Mouse (Mus musculus) forebrain, embryonic 15.5 days (tissue): ENCODE results near the gene Gm9837. TPM values are rescaled to one million over a fixed set of nuclear protein-coding genes. Genes with fewer than 3 reads are reported as not detected.

Experiments
- ATAC-seq: fragments of 200-750 bp; cut with Nextera tagmentation; replicated peaks from 2 replicates; pipeline ENCODE4 v1.8.0; 2017; ENCODE audit warnings: mild to moderate bottlenecking, moderate TSS enrichment, moderate library complexity
- H3K27ac ChIP-seq: fragments of 300-500 bp; sonication (generic); replicated peaks from 2 replicates; pipeline ENCODE4 v1.5.1; 2015; ENCODE audit warnings: mild to moderate bottlenecking, inconsistent platforms
- H3K27me3 ChIP-seq: fragments of 300-500 bp; sonication (generic); 2 replicates; pipeline ENCODE4 v1.6.1; 2015; ENCODE audit warnings: inconsistent platforms
- H3K36me3 ChIP-seq: fragments of 300-500 bp; sonication (generic); 2 replicates; pipeline ENCODE4 v1.6.1; 2015; ENCODE audit warnings: mild to moderate bottlenecking, inconsistent platforms
- H3K4me1 ChIP-seq: fragments of 300-500 bp; sonication (generic); 2 replicates; pipeline ENCODE4 v1.6.1; 2015; ENCODE audit warnings: inconsistent platforms
- H3K4me2 ChIP-seq: fragments of 300-500 bp; sonication (generic); replicated peaks from 2 replicates; pipeline ENCODE4 v1.6.1; 2015; ENCODE audit warnings: mild to moderate bottlenecking, inconsistent platforms
- H3K4me3 ChIP-seq: fragments of 300-500 bp; sonication (generic); 2 replicates; pipeline ENCODE4 v1.5.1; 2015; ENCODE audit warnings: mild to moderate bottlenecking, inconsistent platforms
- H3K9ac ChIP-seq: fragments of 300-500 bp; sonication (generic); replicated peaks from 2 replicates; pipeline ENCODE4 v1.6.1; 2015; ENCODE audit warnings: mild to moderate bottlenecking, inconsistent platforms
- H3K9me3 ChIP-seq: fragments of 300-500 bp; sonication (generic); 2 replicates; pipeline ENCODE4 v1.6.1; 2016; ENCODE audit warnings: inconsistent platforms
- WGBS: fragments of 180-500 bp; shearing (Covaris S2); methylation state at CpG from one replicate; pipeline ENCODE4 v1.1.7; 2015; ENCODE audit warnings: mixed read lengths; 5-methylcytosine and 5-hydroxymethylcytosine counted together
- polyA plus RNA-seq: library from polyadenylated mRNA; unstranded; fragments of >200 nt; fragmentation: Nextera tagmentation; extraction: Ambion mirVana; gene quantifications from 2 replicates; pipeline ENCODE4 v1.2.1, GENCODE M21; 2015

Gm9837 gene
- polyA plus RNA-seq, 1 experiment from 2014 or later, result not detected

DNA sequence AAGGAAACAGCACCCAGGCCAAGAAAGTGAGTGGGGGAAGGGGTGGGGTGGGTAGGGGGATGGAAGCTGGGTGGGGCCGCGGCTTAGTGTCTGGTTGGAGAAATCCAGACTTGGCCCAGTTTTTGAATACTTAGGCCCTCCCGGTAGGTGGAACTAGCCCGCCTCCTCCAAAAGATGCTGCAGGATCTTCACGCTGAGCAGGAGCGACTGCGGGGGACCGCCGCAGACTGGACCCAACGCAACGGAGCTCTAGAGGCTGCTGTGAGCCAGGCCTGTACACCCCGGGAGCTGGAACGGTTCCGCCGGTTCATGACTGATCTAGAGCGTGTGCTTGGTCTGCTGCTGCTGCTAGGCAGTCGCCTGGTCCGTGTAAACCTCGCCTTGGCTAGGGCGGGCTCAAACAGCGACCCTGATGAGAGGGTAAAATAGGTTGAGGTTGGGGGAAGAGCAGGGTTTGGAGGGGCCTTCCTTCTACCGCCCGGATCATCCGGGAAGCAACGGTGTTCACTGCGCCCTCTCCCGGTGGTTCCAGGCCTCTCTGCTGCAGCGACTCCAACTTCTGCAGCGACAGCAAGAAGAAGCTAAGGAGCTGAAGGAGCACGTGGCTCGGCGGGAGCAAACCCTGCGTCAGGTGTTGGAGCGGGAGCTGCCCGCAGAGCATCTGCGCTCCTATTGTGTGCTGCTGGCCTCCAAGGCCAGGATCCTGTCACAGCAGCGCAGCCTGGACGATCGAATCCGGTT, 3.9 kb downstream of the Gm9837 start:
- WGBS, result 7% methylated on average over 40 of the region's 40 CpGs
- ATAC-seq, result peak; percentile 39
- H3K27me3 ChIP-seq, result peaks cover 49% of the 10 kb centered on the region
- H3K27ac ChIP-seq, result no peak overlapping the region
- no peaks in the 10 kb centered on the region for H3K9me3 ChIP-seq
- peak overlapping the region; percentile 47 for H3K4me2 ChIP-seq
- H3K36me3 ChIP-seq, result no peaks in the 10 kb centered on the region
- peak overlapping the region; percentile 35 for H3K9ac ChIP-seq
- peaks cover 32% of the 10 kb centered on the region for H3K4me1 ChIP-seq
- H3K4me3 ChIP-seq, result peak overlapping the region; percentile 37

DNA sequence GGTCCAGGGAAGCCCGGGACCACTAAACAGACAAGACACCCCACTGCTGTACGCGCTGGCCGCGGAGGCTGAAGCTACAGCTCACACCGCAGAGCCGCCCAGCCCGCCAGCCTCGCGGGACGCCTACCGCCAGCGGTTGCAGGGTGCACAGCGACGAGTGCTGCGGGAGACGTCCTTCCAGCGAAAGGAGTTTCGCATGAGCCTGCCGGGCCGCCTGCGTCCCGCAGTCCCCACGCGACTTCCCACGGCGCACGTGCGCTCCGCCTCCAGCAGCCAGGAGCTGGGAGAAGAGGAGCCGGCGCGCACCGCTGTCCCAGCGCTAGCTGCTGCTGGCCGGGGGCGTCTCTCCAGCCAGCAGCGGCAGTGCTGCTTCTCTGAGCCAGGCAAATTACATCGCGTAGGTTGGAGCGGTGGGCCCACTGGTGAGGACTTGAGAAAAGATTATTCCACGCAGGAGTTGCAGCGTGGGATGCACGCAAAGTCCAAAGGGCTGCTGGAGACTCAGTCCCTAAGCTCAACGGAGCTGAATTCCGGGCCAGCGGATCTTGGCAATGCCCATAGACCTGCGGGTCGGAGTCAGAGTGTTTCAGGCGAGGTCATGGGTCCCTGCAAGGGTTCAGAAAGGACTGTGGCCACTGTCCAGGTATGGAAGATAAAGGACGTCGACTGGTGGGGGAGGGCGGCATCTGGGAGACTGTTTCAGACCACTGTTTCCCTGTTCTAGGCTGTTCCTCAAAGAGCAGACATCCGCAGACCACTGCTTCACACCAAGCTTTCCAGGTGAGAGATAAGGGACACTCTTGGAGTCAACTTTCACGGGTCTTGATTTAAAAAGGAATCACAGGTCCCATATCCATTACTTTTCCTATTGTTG, 6.5 kb downstream of the Gm9837 start:
- peaks cover 52% of the 10 kb centered on the region for H3K27me3 ChIP-seq
- no peak for ATAC-seq

DNA sequence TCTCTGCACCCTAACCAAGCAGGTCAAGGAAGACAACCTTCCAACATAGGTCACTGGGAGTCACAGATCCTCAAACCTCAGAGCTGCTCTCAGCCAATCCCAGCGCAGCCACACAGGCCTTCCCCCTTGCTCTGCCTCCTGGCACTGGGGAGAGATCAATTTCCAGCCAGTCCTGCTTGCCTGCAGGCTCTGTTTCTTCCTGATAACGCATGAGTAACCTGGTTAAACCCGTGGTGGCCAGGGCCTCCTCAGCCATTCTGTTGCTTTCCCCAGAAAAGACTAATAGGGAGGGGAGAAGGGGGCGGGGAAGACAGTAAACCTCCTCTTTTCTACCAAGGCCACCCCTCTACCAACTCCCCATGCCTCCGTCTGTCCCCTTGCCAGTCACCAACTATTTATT, 8.6 kb downstream of the Gm9837 start:
- 18% methylated on average over 5 of the region's 5 CpGs for WGBS
- Histone ChIP-seq H3K36me3 (no peaks in the 10 kb centered on the region), H3K4me1 (peaks cover 24% of the 10 kb centered on the region), H3K9ac (no peak overlapping the region), H3K27ac (no peak overlapping the region), H3K4me3 (no peak overlapping the region), H3K9me3 (no peaks in the 10 kb centered on the region), H3K4me2 (no peak overlapping the region), H3K27me3 (peaks cover 63% of the 10 kb centered on the region)
- ATAC-seq, result no peak

More for the DNA sequence above, 6.5 kb downstream of the Gm9837 start:
- Histone ChIP-seq H3K9me3 (no peaks in the 10 kb centered on the region), H3K4me3 (peak overlapping the region; percentile 41), H3K4me1 (peaks cover 17% of the 10 kb centered on the region), H3K27ac (no peak overlapping the region), H3K9ac (no peak overlapping the region; the same call in 1 of the 2 replicates), H3K36me3 (no peaks in the 10 kb centered on the region), H3K4me2 (peak overlapping the region; percentile 84)
- WGBS, result 6% methylated on average over 55 of the region's 55 CpGs

DNA sequence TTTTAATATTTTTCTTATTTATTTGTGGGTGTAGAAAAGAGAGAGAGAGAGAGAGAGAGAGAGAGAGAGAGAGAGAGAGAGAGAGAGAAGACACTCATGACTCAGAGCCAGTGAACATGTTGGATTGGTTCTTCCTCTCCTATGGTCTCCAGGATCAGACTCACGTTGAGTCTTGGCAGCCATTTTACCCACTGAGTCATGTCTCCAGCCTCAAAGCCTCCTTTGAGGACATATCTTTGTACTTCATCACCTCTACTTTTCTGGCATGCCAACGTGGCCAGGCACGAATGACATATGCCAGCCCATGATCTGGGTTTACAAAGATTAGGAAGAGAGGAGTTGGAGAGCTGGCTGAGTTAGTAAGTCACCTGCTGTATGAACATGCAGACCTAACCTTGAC, 10.1 kb downstream of the Gm9837 start:
- H3K4me2 ChIP-seq, result no peak overlapping the region
- no peaks in the 10 kb centered on the region for H3K9me3 ChIP-seq
- no peaks in the 10 kb centered on the region for H3K36me3 ChIP-seq
- WGBS, result 91% methylated on average over 3 of the region's 3 CpGs
- peaks cover 63% of the 10 kb centered on the region for H3K27me3 ChIP-seq
- H3K4me3 ChIP-seq, result no peak overlapping the region
- ATAC-seq, result no peak
- peaks cover 22% of the 10 kb centered on the region for H3K4me1 ChIP-seq
- H3K27ac ChIP-seq, result no peak overlapping the region
- no peak overlapping the region for H3K9ac ChIP-seq

DNA sequence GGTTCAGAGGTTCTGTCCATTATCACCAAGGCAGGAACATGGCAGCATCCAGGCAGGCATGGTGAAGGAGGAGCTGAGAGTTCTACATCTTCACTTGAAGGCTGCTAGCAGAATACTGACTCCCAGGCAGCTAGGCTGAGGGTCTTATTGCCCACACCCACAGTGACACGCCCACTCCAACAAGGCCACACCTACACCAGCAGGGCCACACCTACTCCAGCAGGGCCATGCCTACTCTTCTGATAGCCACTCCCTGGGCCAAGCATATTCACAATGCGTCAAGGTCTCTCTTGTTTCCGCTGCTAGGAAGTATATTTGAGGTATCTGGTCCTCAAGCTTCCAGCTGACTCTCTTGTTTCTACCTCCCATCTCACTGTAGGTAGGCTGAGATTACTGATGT, 11.3 kb downstream of the Gm9837 start:
- Histone ChIP-seq H3K4me3 (no peak overlapping the region), H3K27me3 (peaks cover 55% of the 10 kb centered on the region), H3K9ac (no peak overlapping the region), H3K36me3 (no peaks in the 10 kb centered on the region), H3K4me1 (peaks cover 21% of the 10 kb centered on the region), H3K9me3 (no peaks in the 10 kb centered on the region), H3K27ac (no peak overlapping the region), H3K4me2 (no peak overlapping the region)
- no peak for ATAC-seq
- WGBS, result 61% methylated on average over 3 of the region's 3 CpGs

DNA sequence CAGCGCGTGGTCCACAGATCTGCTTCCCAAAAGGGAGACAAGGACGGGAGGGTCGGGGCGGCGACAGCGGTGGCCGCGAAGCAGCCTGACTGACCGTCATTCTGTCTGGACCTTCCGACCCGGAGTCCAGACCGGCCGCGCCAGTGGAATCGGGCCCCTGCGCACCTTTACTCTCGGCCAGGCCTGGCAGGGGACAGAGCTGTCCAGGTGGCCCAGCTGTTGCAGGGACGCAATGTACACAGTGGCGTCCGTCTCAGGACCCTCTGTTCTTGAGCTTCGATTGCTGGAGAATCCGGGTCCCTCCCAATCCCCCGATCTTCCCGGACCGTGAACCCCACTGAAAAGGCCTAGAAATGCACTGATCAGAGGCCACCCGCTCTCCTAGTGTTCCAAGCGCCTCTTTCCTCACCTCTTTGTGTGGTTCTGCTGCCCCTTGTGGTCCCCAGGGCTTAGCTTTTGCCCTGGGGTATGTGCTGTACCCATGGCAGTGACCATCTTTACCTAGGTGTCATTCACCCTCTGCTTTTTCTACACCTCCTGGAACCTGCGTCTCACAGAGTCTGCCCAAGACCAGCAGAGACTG, 12.8 kb downstream of the Gm9837 start:
- H3K9me3 ChIP-seq, result no peaks in the 10 kb centered on the region
- H3K27ac ChIP-seq, result no peak overlapping the region
- no peaks in the 10 kb centered on the region for H3K36me3 ChIP-seq
- ATAC-seq, result peak; percentile 19; the same call in 1 of the 2 replicates
- H3K27me3 ChIP-seq, result peaks cover 40% of the 10 kb centered on the region
- peak overlapping the region; percentile 69 for H3K4me2 ChIP-seq
- H3K9ac ChIP-seq, result peak overlapping the region; percentile 39
- WGBS, result 4% methylated on average over 29 of the region's 29 CpGs
- H3K4me3 ChIP-seq, result peak overlapping the region; percentile 43
- peaks cover 12% of the 10 kb centered on the region for H3K4me1 ChIP-seq

DNA sequence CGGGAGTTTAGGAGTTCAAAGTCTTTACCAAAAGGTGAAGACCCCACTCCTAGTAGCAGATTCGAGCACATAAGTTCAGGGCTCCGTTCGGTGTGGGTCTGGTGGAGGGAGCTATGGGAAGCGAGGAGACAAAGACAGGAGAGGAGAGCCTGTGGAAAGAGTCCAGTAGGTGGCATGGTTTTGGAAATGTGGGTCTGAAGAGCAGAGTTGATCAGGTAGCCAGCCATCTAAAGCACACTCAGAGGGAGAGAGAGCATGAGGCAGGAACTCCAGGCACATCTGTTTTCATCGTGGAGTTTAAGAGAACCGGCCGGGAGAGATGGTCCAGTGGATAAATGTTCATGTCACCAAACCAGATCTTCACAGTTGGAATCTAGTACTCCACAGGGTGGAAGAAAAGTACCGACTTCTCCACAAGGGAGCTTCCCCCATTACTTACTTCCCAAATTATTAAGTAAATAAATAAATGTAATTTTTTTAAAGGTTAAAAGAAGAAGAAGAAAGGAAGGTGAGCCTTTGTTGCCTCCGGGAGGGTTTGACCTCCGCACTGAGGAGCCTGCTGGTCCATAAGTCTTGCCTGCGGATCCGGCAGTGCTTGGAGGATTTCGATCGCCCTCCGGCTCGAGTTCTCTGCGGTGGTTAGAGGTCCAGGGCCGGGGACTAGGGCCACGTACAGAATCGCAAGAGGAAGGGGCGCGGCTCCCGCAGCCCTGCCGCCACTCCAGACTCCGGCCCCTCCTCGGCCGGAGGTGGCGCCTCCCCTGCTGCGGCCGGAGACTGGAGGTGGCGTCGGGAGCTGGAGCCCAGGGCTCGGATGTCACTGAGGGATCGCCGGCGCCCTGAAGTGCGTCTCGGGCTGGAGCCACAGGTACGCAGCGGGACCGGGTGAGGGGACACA, 13.6 kb downstream of the Gm9837 start, which contains the start of the genes Gm10447 and Shroom1:
Gene Gm10447, minus strand, starts transcription at position 637 of the 898 bp plus-strand sequence.
Gene Shroom1, plus strand, starts transcription at position 732 of the 898 bp plus-strand sequence.
- Histone ChIP-seq H3K4me1 (peaks cover 12% of the 10 kb centered on the region), H3K36me3 (no peaks in the 10 kb centered on the region), H3K9ac (peak within 1 kb of the TSS; percentile 39), H3K4me3 (peak within 1 kb of the TSS; percentile 43), H3K9me3 (no peaks in the 10 kb centered on the region), H3K27ac (no peak within 1 kb of the TSS), H3K4me2 (peak within 1 kb of the TSS; percentile 69), H3K27me3 (peaks cover 32% of the 10 kb centered on the region)
- 4% methylated on average over 41 of the region's 42 CpGs for WGBS
- ATAC-seq, result peak; percentile 43; the same call in 1 of the 2 replicates

DNA sequence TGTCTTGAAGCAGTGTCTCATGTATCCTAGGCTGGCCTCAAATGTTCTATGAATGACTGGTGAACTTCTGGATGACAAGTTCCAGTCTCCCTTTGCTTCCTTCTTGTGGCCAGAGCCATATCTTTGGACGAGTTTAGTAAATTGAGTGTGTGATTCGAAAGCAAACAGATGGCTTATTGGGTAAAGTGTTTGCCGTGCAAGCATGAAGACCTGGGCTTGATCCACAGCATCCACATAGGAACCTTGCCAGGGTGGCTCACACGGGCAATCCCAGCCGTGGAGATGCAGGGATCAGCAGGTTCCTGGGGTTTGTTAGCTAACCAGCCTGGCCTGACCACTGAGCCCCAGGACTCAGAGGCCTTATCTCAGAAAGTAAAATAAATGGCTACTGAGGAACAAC, 17.2 kb downstream of the Gm9837 start:
- 90% methylated on average over 5 of the region's 5 CpGs for WGBS
- Histone ChIP-seq H3K9ac (no peak overlapping the region), H3K27me3 (peaks cover 21% of the 10 kb centered on the region), H3K4me1 (peaks cover 12% of the 10 kb centered on the region), H3K4me3 (no peak overlapping the region), H3K27ac (no peak overlapping the region), H3K4me2 (no peak overlapping the region), H3K36me3 (no peaks in the 10 kb centered on the region), H3K9me3 (no peaks in the 10 kb centered on the region)
- no peak for ATAC-seq

DNA sequence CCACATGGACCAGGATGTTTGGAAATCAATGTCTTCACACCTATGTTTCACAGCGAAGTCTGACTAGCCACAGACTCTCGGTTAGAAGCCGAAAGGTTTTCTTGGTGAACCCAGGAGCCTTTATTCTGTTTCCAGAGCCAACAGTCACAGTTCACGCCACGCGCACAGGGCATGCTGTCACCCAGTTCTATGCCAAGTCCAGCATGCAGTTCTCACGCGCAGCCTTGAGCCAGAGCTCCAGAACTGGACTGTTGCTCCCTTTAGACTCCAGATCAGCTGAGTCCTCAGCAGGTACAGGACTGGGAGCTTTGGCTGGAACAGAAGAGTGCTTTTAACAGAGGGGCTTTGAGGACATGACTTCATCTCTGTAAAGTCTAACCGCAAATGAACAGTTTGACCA, 17.9 kb downstream of the Gm9837 start:
- Histone ChIP-seq H3K27me3 (peaks cover 15% of the 10 kb centered on the region; the same call in 1 of the 2 replicates), H3K9ac (no peak overlapping the region), H3K9me3 (no peaks in the 10 kb centered on the region), H3K27ac (no peak overlapping the region), H3K4me1 (peaks cover 9% of the 10 kb centered on the region), H3K36me3 (no peaks in the 10 kb centered on the region), H3K4me2 (no peak overlapping the region), H3K4me3 (no peak overlapping the region)
- WGBS, result 95% methylated on average over 9 of the region's 9 CpGs
- ATAC-seq, result no peak

DNA sequence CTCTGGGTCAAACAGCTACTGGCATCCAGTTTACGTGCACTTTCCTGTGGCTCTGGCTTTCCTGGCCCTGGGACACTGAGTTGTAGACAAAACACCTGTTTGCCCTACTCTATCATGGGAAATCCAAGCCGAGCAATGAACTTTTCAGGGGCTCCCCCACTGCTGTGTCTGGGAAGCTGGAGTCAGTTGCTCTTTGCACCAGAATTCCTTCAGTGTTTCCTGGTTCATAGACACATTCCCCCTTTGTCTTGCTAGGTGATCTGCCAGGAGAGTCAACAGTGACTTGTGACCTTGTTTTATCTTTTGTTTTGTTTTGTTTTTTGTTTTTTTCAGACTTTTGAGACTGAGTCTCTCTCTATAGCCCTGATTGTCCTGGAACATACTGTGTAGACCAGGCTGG, 18.9 kb downstream of the Gm9837 start:
- H3K9ac ChIP-seq, result no peak overlapping the region
- H3K9me3 ChIP-seq, result no peaks in the 10 kb centered on the region
- no peaks in the 10 kb centered on the region for H3K36me3 ChIP-seq
- ATAC-seq, result no peak
- no peak overlapping the region for H3K4me2 ChIP-seq
- H3K4me1 ChIP-seq, result no peaks in the 10 kb centered on the region
- H3K4me3 ChIP-seq, result no peak overlapping the region
- peaks cover 9% of the 10 kb centered on the region; the same call in 1 of the 2 replicates for H3K27me3 ChIP-seq
- no peak overlapping the region for H3K27ac ChIP-seq
- 85% methylated on average over 2 of the region's 2 CpGs for WGBS

DNA sequence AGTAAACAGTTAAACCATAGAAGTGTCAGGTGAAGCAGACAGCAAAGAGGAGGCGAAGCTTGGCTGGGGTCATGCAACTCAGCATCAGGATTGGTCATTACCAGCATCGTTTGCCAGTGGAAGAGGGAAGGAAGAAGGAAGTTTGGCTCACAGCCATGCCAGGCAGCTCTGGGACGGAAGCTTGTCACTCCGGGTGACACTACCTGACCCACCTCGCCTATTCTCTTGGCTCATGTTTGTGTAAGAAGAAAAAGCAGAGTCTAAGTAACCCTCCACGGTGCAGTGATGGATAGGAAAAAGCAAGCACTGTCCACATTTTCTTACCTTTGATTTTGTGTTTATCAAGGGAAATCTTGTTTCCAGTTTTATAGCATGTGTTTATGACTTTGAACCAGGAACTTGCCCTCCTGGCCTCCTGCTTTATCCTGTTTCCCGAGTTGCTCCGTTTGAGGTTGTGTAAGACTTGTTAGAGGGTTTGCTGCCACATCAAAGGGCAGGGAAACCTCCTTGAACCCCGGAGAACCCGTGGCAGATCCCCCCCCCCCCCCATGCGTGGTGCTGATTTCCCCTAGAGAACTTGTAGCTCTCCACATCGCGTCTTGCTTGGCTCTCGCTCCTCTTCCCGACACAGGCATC, 20.1 kb downstream of the Gm9837 start:
- Histone ChIP-seq H3K9me3 (no peaks in the 10 kb centered on the region), H3K4me1 (no peaks in the 10 kb centered on the region), H3K4me3 (no peak overlapping the region), H3K27ac (no peak overlapping the region), H3K36me3 (no peaks in the 10 kb centered on the region), H3K4me2 (no peak overlapping the region), H3K9ac (no peak overlapping the region), H3K27me3 (peaks cover 3% of the 10 kb centered on the region; the same call in 1 of the 2 replicates)
- ATAC-seq, result no peak
- 60% methylated on average over 15 of the region's 15 CpGs for WGBS
